Mouse (Mus musculus): ENCODE measurements at regions not wholly inside any gene's neighbourhood (a gene's known extent, or its start where the extent isn't known, plus 50 kb on each side); places are given as distances from the start of the nearest gene placed in this dataset.

DNA sequence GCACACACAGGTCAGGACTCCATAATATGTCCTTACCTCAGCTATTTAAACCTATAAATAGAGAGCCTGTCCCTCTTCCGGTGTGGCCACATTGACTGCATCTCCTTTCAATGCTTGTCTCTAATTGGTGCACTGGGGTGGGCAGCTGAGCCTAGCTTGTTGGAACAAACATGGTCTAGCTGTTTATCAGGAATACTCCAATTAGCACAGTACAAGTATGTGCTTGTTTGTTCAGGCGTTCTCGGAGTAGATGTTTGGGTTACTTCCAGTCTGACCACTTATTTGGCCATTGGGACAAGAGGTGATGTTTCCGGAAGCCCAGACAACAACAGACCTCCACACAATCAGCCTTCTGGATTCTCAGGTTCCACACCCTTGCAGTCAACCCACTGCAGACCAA lies 109.7 kb downstream of the Far1 start:
- no peak for TF ChIP-seq CTCF (IDR thresholded peaks at IDR 0.05; ENCODE audit: low read depth)
- TF ChIP-seq EP300 (IDR thresholded peaks at IDR 0.05; ENCODE audit: low read depth), result no peak
